Comparison of ENCODE assay signal across 8 mouse cellular contexts in the genomic region with DNA sequence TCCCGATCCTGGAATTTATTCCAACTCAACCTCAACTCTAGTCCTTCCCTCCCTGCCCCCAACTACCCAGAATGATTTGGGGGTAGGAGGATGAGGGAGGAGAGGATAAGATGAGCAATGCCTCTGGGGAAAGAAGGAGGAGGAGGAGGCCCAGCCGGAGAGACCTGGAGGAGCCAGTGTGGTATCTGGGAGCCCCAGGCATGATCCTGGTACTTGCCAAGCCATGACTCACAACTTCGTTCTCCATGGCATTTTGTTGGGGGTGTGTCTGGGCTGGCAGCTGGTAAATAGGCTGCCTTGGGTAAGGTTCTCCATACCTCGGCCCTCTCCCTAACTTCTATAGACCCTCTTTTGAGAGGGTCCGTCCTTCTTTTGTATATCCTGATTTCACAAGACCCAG.
A peak's percentile ranks its signal among the peaks of the same experiment; 100 is the strongest.
DNase-seq lines count a peak whose midpoint lies in the region.
"Had no signal": no experiment of that assay in that cellular context is flagged by ENCODE, and none has a peak within 500 bp of the region (broad histone marks: within the 10 kb centered on the region; RNA-seq: fewer than 3 reads in every experiment).

No protein-coding gene starts in this region.

- DNase-seq in layer of hippocampus, adult 9-11 months = peak; percentile 2
- DNase-seq in layer of hippocampus, adult 9-10 months (ENCODE audit: low spot score) = no peak
- DNase-seq in urinary bladder, postnatal 36 days (ENCODE audit: low spot score in 2 of 2) = peak; percentile 8 to 12
- DNase-seq in urinary bladder, postnatal 4 days (ENCODE audit: low spot score in 2 of 2) = no peak
- DNase-seq in adrenal gland, postnatal 14 days = peak; percentile 13
- no peak for DNase-seq in kidney, adult 18-20 months
- DNase-seq in T-cell, adult 2 months (ENCODE audit: low spot score) = no peak
- DNase-seq: spleen, adult 18-20 months had no signal

Comparison
In these comparisons a context has a peak if more than half of its experiments do, and no peak if none do; other contexts are left out.
1. DNase-seq: peak in layer of hippocampus, adult 9-11 months (single experiment), urinary bladder, postnatal 36 days (2 of 2) and adrenal gland, postnatal 14 days (single experiment); none in layer of hippocampus, adult 9-10 months (single experiment), urinary bladder, postnatal 4 days (0 of 2), kidney, adult 18-20 months (single experiment) and T-cell, adult 2 months (single experiment).